Mouse (Mus musculus) G1E-ER4 (cell line): Measurements from ENCODE around the gene Ankfn1. TPM values are rescaled to one million over a fixed set of nuclear protein-coding genes. Genes with fewer than 3 reads are reported as not detected.

ENCODE experiments used
- GATA1 ChIP-seq: IDR thresholded peaks from one replicate; pipeline ENCODE4 v1.8.0; 2012; ENCODE audit warnings: low read length, inconsistent platforms
- polyA plus RNA-seq: library from polyadenylated mRNA; stranded (reverse); fragments of >175 nt; gene quantifications from 2 replicates; pipeline ENCODE4 v1.2.3, GENCODE M21; 2012

Gene Ankfn1
- polyA plus RNA-seq = not detected in 2 replicates

- no peak for TF ChIP-seq GATA1
Measured at GRCm38 (mm10) chr11:89777431-89777830, at the start of gene Ankfn1. Gene Ankfn1 (minus strand): TSS chr11:89777653.

- no peak for TF ChIP-seq GATA1
Measured at GRCm38 (mm10) chr11:89823661-89824446, 46.4 kb upstream of the Ankfn1 start.

- TF ChIP-seq GATA1 = no peak
Measured at GRCm38 (mm10) chr11:89818594-89818993, 41.1 kb upstream of the Ankfn1 start.

- TF ChIP-seq GATA1 = no peak
Measured at GRCm38 (mm10) chr11:89811403-89811802, 34.0 kb upstream of the Ankfn1 start.

GRCm38 (mm10) chr11:89807998-89808397 lies 30.5 kb upstream of the Ankfn1 start:
- TF ChIP-seq GATA1 = no peak

- no peak for TF ChIP-seq GATA1
Measured at GRCm38 (mm10) chr11:89804822-89805221, 27.4 kb upstream of the Ankfn1 start.

- no peak for TF ChIP-seq GATA1
Measured at GRCm38 (mm10) chr11:89803974-89804373, 26.5 kb upstream of the Ankfn1 start.

- no peak for TF ChIP-seq GATA1
Measured at GRCm38 (mm10) chr11:89792709-89793108, 15.3 kb upstream of the Ankfn1 start.

- no peak for TF ChIP-seq GATA1
Measured at GRCm38 (mm10) chr11:89776070-89776469, 1.4 kb downstream of the Ankfn1 start.

- no peak for TF ChIP-seq GATA1
Measured at GRCm38 (mm10) chr11:89774913-89775312, 2.5 kb downstream of the Ankfn1 start.

GRCm38 (mm10) chr11:89772941-89773340 lies 4.5 kb downstream of the Ankfn1 start:
- no peak for TF ChIP-seq GATA1

GRCm38 (mm10) chr11:89765770-89766148 lies 11.7 kb downstream of the Ankfn1 start:
- no peak for TF ChIP-seq GATA1

- no peak for TF ChIP-seq GATA1
Measured at GRCm38 (mm10) chr11:89765014-89765769, 12.3 kb downstream of the Ankfn1 start.

- no peak for TF ChIP-seq GATA1
Measured at GRCm38 (mm10) chr11:89733973-89734693, 43.3 kb downstream of the Ankfn1 start.

GRCm38 (mm10) chr11:89733526-89733925 lies 43.9 kb downstream of the Ankfn1 start:
- TF ChIP-seq GATA1 = no peak

GRCm38 (mm10) chr11:89720847-89721246 lies 56.6 kb downstream of the Ankfn1 start:
- no peak for TF ChIP-seq GATA1
